Mouse (Mus musculus): ENCODE measurements at regions not wholly inside any gene's neighbourhood (a gene's known extent, or its start where the extent isn't known, plus 50 kb on each side); places are given as distances from the start of the nearest gene placed in this dataset.

DNA sequence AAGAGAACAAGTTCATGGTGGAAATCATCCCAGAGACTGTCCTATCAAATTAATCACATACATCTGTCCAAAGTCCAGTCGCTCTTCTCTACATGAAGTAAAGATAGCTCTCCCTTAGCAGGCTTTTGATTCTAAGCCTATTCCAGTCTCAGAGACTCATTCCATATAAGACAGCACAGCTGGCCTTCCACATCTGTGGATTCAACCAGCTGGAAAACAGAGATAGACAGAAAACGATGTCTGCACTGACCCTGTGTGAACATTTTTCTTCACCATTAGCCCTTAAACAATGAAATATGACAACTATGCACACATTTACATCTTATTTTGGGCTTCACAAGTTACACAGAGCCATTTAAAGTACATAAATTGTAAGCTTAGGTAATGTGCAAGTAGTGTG lies 547.6 kb downstream of the Nebl start:
- no peak overlapping the region for H3K27ac ChIP-seq (ENCODE audit: insufficient read depth, low read length)
- H3K4me3 ChIP-seq (ENCODE audit: insufficient read depth, low read length) = no peak overlapping the region
- TF ChIP-seq CTCF (IDR thresholded peaks at IDR 0.05; ENCODE audit: extremely low read depth, insufficient read depth, low read length) (no peak), POLR2A (IDR thresholded peaks at IDR 0.05; ENCODE audit: extremely low read depth, insufficient read depth, low read length) (no peak)
- no peaks in the 10 kb centered on the region for H3K4me1 ChIP-seq (ENCODE audit: control insufficient read depth, insufficient read depth, low read length)

DNA sequence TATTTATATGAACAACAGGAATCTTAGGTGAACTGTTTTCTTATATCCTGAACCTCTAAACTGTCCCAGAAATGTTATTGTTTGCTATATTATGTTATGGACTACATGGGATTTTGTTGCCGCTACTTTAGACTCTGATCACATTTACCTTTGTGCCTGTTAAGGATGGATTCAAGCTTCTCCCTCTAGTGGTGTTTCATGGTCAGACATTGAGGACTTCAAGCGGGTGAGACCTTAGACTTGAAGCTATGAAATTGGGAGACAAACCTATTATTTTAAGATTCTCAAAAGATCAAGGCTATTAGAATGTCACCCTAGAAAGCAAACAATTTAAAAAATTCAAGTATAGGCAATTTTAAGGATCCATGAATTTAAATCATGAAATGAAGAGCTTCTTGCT lies 549.7 kb downstream of the Nebl start:
- H3K4me3 ChIP-seq (ENCODE audit: insufficient read depth, low read length) = no peak overlapping the region
- TF ChIP-seq CTCF (IDR thresholded peaks at IDR 0.05; ENCODE audit: extremely low read depth, insufficient read depth, low read length) (no peak), POLR2A (IDR thresholded peaks at IDR 0.05; ENCODE audit: extremely low read depth, insufficient read depth, low read length) (no peak)

DNA sequence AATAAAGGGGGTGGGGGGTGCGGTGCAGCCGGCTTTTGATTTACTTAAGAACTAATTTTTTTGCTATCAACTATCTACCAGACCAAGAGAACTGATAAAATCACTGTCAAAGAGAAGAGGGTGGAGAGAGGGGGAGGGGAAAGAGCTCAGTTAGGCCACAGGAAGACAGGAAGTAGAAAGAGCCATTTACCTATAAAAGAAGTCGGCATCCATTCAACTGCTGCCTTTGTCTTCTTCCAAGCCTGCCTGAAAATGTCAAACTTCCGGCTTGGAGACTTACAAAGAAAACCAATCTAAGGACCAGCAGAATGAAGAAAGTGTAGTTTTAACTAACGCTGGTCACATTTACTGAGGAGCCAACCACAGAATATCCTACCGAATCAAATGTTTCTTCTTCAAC lies 562.4 kb downstream of the Nebl start:
- no peak overlapping the region for H3K27ac ChIP-seq (ENCODE audit: insufficient read depth, low read length)
- TF ChIP-seq CTCF (IDR thresholded peaks at IDR 0.05; ENCODE audit: extremely low read depth, insufficient read depth, low read length) (no peak), POLR2A (IDR thresholded peaks at IDR 0.05; ENCODE audit: extremely low read depth, insufficient read depth, low read length) (no peak)
- no peaks in the 10 kb centered on the region for H3K4me1 ChIP-seq (ENCODE audit: control insufficient read depth, insufficient read depth, low read length)
- H3K4me3 ChIP-seq (ENCODE audit: insufficient read depth, low read length) = no peak overlapping the region

More for the DNA sequence above, 549.7 kb downstream of the Nebl start:
- H3K4me1 ChIP-seq (ENCODE audit: control insufficient read depth, insufficient read depth, low read length) = no peaks in the 10 kb centered on the region
- no peak overlapping the region for H3K27ac ChIP-seq (ENCODE audit: insufficient read depth, low read length)

DNA sequence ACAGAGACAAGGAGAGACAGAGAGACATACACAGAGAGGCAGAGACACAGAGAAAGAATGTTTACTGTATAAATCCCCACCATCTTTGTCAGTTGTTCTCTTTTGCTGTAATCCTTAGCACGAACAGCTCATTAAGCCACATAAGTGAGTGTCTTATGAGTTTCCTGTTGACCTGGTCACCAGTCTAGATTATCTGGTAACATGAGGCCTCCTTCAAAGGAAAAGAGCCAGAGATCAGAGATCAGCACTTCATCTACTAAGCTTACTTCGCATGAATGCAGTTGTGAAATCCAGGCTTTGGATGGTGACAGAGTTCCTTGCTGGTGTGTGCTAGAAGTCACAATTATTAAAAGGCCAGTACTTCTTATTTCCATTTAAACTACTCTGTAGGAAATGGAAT lies 566.2 kb downstream of the Nebl start:
- Histone ChIP-seq H3K4me3 (ENCODE audit: insufficient read depth, low read length) (no peak overlapping the region), H3K27ac (ENCODE audit: insufficient read depth, low read length) (no peak overlapping the region), H3K4me1 (ENCODE audit: control insufficient read depth, insufficient read depth, low read length) (no peaks in the 10 kb centered on the region)
- TF ChIP-seq CTCF (IDR thresholded peaks at IDR 0.05; ENCODE audit: extremely low read depth, insufficient read depth, low read length) (no peak), POLR2A (IDR thresholded peaks at IDR 0.05; ENCODE audit: extremely low read depth, insufficient read depth, low read length) (no peak)

DNA sequence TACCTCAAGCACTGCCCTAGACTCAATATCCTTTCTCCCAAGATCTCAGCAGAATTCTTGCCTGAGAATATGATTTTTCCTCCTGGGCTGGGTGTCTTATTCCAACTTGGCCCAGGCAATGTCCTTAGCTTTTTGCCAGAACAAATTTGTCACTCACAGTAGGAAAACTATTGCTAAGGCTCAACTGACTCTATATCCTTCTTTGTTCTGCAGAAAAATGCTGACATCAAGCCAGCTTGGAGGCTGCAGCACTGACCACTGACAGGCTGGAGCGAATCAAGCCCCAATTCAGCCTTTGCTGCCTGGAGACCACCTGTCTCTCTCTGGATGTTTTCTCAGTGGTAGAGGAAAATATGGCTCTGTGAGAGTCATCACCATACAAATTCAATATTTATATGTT lies 572.8 kb downstream of the Nebl start:
- Histone ChIP-seq H3K4me1 (ENCODE audit: control insufficient read depth, insufficient read depth, low read length) (no peaks in the 10 kb centered on the region), H3K27ac (ENCODE audit: insufficient read depth, low read length) (no peak overlapping the region), H3K4me3 (ENCODE audit: insufficient read depth, low read length) (no peak overlapping the region)
- TF ChIP-seq CTCF (IDR thresholded peaks at IDR 0.05; ENCODE audit: extremely low read depth, insufficient read depth, low read length) (no peak), POLR2A (IDR thresholded peaks at IDR 0.05; ENCODE audit: extremely low read depth, insufficient read depth, low read length) (no peak)

DNA sequence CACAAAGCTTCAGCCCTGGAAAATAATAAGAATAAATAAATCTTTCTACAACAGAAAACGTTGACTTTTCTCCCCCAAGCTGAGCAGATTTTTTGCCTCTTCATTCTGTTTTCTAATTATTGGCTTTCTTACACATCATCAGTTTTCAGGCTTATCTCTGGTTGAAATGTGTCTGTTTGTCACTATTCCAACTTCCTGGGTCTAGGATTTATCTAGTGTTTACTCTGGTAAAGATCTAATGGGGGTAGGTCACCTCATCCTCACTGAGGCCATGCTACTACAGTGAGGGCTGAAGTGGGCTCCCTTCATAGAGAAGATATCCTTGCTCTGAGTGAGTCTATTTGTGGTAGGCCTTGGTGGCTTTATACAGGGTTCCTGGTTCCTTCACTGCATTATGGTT lies 573.9 kb downstream of the Nebl start:
- TF ChIP-seq POLR2A (IDR thresholded peaks at IDR 0.05; ENCODE audit: extremely low read depth, insufficient read depth, low read length) (no peak), CTCF (IDR thresholded peaks at IDR 0.05; ENCODE audit: extremely low read depth, insufficient read depth, low read length) (no peak)
- Histone ChIP-seq H3K4me3 (ENCODE audit: insufficient read depth, low read length) (no peak overlapping the region), H3K4me1 (ENCODE audit: control insufficient read depth, insufficient read depth, low read length) (no peaks in the 10 kb centered on the region), H3K27ac (ENCODE audit: insufficient read depth, low read length) (no peak overlapping the region)

DNA sequence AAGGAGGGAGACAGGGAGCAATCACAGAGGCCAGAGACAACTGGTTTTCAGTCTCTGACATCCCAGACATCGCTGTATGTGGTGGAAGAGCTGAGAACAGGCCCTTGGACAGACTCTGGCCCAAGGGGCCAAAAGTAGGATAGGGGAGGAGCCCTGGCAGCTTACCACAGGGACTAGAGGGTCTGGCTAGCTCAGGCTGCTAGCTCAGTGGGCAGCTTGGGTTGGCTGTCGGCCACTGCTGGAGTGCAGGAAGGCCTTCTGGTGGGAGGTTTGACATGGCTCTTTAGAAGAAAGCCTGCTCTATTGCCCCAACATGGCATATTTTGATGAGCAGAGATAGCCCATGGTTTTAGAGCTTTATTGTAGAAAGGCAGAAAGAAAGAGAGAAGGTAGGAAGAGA lies 575.7 kb downstream of the Nebl start:
- Histone ChIP-seq H3K4me3 (ENCODE audit: insufficient read depth, low read length) (no peak overlapping the region), H3K4me1 (ENCODE audit: control insufficient read depth, insufficient read depth, low read length) (no peaks in the 10 kb centered on the region), H3K27ac (ENCODE audit: insufficient read depth, low read length) (no peak overlapping the region)
- TF ChIP-seq POLR2A (IDR thresholded peaks at IDR 0.05; ENCODE audit: extremely low read depth, insufficient read depth, low read length) (no peak), CTCF (IDR thresholded peaks at IDR 0.05; ENCODE audit: extremely low read depth, insufficient read depth, low read length) (no peak)

DNA sequence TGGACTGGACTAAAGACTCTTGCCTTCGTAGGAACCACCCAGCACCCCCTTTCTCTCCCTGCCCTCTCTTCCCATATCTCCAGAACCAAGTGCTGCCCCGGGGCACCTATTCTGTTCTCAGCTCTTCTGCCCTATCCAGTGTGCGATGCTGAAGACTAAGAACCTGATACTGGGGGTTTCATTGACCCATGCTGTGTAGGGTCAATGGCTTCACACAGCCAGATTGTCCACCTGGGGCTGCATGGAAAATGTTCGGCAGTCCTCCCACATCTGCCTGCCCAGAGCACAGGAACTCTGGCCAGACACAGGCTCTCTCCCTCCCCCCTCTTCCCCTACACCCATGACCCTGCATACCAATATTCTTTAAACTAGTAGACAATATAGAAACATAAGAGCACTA lies 607.6 kb downstream of the Nebl start:
- Histone ChIP-seq H3K27ac (ENCODE audit: insufficient read depth, low read length) (no peak overlapping the region), H3K4me1 (ENCODE audit: control insufficient read depth, insufficient read depth, low read length) (no peaks in the 10 kb centered on the region), H3K4me3 (ENCODE audit: insufficient read depth, low read length) (no peak overlapping the region)
- TF ChIP-seq POLR2A (IDR thresholded peaks at IDR 0.05; ENCODE audit: extremely low read depth, insufficient read depth, low read length) (no peak), CTCF (IDR thresholded peaks at IDR 0.05; ENCODE audit: extremely low read depth, insufficient read depth, low read length) (no peak)

DNA sequence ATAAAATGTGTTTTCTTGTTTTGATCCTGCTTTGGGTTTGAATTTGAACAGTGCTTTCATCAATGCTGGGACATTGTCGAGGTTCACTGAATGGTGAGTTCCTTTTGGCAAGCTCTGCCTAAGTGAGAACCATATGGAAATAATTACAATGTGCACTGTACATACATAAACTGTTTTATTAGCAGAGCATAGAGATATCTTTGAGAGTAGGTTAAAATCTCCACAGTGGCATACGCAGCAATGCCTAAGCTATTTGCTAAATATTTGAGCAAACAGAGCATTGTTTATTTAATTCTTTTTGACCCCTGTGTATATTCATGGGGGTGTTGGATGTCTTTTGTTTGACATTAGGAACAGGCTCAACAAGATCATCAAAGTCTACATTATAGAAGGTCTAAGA lies 614.0 kb downstream of the Nebl start:
- no peak overlapping the region for H3K4me3 ChIP-seq (ENCODE audit: insufficient read depth, low read length)
- TF ChIP-seq CTCF (IDR thresholded peaks at IDR 0.05; ENCODE audit: extremely low read depth, insufficient read depth, low read length) (no peak), POLR2A (IDR thresholded peaks at IDR 0.05; ENCODE audit: extremely low read depth, insufficient read depth, low read length) (no peak)

DNA sequence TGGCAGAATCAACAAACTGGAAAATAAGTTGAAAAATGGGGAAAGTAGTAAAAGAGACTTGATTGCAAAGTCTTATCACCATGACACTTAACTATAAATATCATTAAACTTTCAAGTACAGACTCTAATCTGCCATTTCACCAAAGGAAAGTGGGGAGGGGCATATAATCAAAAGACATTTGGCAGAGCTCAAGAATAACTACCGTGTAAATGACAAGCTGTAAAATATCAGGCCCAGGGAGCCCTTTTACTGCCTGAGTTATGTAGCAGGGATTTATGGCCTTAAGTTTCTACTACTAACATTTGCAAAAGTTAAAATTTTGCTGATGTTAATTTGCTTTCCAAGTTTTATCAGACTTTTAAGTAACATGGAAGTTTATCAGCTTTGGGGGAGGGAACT lies 620.1 kb downstream of the Nebl start:
- no peaks in the 10 kb centered on the region for H3K4me1 ChIP-seq (ENCODE audit: control insufficient read depth, insufficient read depth, low read length)
- H3K4me3 ChIP-seq (ENCODE audit: insufficient read depth, low read length) = no peak overlapping the region
- no peak overlapping the region for H3K27ac ChIP-seq (ENCODE audit: insufficient read depth, low read length)
- TF ChIP-seq POLR2A (IDR thresholded peaks at IDR 0.05; ENCODE audit: extremely low read depth, insufficient read depth, low read length) (no peak), CTCF (IDR thresholded peaks at IDR 0.05; ENCODE audit: extremely low read depth, insufficient read depth, low read length) (no peak)

More for the DNA sequence above, 614.0 kb downstream of the Nebl start:
- Histone ChIP-seq H3K27ac (ENCODE audit: insufficient read depth, low read length) (no peak overlapping the region), H3K4me1 (ENCODE audit: control insufficient read depth, insufficient read depth, low read length) (no peaks in the 10 kb centered on the region)

DNA sequence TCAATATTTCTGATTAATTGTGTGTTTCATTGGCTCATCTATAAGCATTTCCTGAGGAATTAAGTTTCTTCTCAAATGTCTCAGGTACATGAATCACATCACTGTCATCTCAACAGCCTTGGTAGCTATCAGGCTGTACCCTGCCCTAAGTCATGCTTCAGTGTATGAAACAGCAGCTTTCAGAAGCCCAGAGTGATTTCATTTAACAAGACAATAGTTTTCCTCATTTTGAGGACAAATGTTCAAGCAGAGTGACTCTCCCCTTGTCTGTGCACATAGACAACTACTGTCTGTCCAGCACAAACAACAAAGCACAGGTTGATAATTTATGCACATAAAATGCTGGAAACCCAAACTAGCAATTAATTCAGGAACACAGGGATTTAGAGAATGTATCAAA lies 630.1 kb downstream of the Nebl start:
- Histone ChIP-seq H3K27ac (ENCODE audit: insufficient read depth, low read length) (no peak overlapping the region), H3K4me1 (ENCODE audit: control insufficient read depth, insufficient read depth, low read length) (no peaks in the 10 kb centered on the region), H3K4me3 (ENCODE audit: insufficient read depth, low read length) (no peak overlapping the region)
- TF ChIP-seq POLR2A (IDR thresholded peaks at IDR 0.05; ENCODE audit: extremely low read depth, insufficient read depth, low read length) = no peak
- TF ChIP-seq CTCF (IDR thresholded peaks at IDR 0.05; ENCODE audit: extremely low read depth, insufficient read depth, low read length) = no peak
